Mouse (Mus musculus) common myeloid progenitor, adult 5-6 weeks (primary cell): Measurements from ENCODE around the gene Bard1. TPM values are rescaled to one million over a fixed set of nuclear protein-coding genes. Genes with fewer than 3 reads are reported as not detected.

Source experiments
- ATAC-seq: replicated peaks from 2 replicates; pipeline ENCODE4 v1.8.0; 2016; ENCODE audit warnings: low read depth, mild to moderate bottlenecking, moderate TSS enrichment, inconsistent platforms; ENCODE audit not compliant: poor library complexity, severe bottlenecking
- total RNA-seq: library from RNA; stranded (forward); fragments of 200-1000, 187-1606 nt; gene quantifications from 2 replicates; pipeline ENCODE4 v1.2.3, GENCODE M21; 2017

The Bard1 gene
- 16.5 and 20.8 TPM in 2 replicates for total RNA-seq

DNA sequence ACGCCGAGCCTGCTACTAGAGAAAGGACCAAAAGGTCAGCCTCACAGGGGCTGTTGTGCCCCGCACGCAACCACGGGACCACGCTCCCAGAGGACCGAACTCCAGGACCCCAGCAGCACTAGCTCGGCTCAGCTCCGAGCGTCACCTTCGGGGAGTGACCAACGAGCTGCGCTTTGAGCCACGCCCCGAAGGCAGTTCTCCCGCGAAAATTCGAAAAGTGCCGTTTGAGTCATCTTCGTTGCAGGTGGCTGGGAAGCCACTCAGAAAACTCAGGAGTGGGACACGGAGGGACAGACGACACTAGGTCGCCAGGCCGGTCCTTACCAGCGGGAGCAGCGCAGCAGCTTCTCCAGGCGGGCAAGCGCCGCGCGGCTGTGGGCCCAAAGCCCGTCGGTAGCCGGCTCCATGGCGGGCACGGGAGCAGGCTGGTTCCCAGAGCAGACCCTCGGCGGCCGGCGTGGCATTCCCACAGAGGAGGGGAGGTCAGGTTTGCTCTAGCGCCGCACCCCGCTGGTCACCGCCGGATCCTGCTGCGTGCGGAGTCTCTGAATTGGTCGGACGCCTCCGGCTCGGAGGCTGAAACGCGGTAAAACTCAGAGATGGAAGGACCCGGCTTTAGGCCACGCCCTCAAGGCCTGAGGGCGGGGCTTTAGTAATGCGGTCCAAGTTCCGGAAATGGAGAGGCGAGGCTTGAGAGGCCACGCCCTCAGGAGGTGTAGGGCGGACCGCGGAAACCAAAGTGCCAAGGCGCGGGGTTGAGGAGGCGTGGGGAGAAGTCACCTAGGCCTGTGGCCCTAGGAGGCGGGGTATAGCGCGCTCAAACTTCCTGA is at the start of gene Bard1:
Gene Bard1 (minus strand): TSS at position 803 of the 830 bp plus-strand sequence.
- ATAC-seq, result peak; percentile 81

DNA sequence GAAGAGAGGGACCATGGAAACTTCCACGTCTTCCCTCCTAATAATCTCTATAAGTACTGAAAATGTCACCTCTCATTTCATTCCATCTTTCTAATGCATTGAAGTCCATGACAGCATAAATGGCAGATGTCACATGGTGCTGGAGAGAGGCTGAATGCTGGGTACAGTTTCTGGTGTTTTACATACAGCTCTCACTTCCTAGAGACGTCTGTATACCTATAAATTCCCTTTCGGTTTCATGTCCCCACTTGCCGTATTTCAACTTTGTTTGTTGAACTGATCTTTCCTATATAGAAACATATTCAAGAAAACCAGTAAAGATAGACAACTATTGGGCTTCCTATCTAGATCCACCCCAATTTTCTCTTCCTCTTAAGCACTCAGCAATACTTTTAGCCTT is 24.2 kb upstream of the Bard1 start:
- ATAC-seq, result no peak

DNA sequence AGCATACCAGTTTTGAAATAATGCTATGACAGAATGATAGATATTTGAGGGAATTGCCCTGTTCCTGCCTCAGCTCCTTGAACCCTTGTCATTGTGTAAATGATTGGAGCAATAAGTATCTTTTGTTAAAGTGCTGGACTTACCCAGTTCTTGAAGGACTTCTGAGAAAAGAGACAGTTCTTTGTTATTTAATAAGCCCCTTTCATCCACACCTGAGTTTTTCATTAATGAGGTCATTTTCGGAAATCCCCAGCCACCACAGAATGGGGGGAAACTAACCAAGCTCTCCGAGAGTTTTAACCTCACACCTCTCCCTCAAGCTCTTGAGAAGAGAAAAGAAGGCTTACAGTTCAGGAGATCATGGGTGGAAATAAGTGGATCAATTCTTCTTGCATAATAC is 15.6 kb upstream of the Bard1 start:
- no peak for ATAC-seq

DNA sequence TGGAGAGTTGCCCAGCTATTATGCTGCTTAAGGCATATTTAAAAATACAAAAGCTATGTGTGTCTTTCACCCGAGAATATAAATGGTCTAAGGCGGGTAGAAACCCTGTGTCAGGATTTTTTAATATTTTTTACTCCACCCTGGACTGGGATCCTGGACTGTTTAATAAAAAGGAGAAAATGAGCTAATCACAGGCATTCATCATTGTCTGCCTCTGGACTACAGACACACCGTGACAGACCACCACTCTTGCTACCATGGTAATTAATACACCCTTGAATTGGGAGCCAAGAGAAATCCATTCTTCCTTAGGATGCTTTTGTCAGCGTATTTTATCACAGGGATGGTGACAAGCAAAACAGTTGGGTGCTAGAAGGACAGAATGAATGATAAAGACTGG is 14.3 kb upstream of the Bard1 start:
- ATAC-seq, result no peak

DNA sequence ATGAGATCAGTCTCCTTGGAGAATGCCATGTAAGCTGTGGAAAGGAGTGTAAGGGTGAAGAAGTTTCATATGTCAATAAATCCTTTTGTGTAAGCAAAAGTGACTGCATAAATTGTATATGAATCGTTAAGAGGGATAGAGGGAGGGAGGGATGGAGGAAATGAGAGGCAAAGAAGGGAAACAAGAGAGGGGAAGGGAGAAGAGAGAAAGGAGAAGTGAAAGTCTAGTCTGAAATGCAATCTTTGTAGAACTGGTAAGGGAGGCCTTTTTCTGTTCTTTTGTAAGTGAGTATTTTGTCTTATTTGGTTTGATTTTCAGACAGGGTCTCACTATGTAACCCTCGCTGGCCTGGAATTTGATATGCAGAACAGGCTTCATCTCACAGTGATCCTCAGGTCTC is 12.8 kb upstream of the Bard1 start:
- ATAC-seq, result peak; percentile 93

DNA sequence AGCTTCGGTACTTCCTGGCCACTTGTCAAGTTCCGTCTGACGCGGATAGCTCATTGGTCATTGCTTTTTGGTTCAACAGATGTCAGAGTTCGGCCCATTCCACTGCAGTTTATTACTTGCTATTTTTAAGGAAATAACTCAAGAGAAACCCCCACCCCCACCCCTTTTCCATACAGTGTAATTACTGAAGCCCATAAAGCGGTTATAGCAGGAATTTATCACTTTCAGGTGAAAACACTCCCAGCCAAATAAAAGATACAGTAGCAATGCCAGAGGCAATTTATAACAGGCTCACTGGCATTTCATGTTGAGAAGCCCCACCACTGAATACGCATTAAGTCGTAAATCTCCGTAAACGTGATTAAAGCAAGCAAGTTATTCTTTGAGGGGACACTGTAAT is 6.9 kb upstream of the Bard1 start:
- ATAC-seq, result no peak

DNA sequence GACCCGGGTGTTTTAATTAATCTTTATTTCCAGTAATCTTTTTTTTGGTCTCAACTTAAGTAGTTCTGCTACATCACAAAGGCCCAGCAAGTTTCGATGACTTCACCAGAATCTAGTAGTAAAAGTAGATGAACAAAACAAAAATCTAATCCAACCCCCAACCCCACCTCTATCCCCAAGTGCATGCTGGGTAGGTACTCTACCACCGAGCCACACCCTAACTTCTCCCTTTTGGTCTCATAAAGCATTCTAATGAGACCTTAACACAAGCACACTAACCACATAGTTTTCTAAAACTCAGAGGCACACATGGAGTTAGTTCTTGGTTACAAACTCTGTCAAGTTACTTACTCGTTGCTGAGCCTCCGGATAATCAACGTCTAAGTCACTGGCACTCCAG is 3.2 kb upstream of the Bard1 start:
- no peak for ATAC-seq

DNA sequence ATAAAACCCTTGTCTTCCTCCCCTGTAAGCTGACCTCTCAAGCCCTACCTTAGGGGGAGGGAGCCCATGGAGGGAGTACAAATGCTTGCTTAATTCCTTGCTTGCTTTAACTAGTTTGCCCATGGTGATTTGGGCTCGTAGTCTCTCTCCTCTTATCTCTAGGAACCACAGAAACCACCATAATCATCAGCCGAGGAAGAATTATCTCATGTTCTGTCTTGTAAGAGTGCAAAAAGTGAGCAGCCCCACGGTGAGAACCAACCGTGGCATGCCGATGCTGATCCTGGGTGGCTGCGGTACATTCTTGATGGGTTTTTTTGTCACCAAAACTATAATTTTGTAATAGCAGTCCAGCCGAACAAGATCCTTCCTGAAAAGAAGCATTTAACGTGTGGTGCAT is 2.8 kb upstream of the Bard1 start:
- ATAC-seq, result no peak

DNA sequence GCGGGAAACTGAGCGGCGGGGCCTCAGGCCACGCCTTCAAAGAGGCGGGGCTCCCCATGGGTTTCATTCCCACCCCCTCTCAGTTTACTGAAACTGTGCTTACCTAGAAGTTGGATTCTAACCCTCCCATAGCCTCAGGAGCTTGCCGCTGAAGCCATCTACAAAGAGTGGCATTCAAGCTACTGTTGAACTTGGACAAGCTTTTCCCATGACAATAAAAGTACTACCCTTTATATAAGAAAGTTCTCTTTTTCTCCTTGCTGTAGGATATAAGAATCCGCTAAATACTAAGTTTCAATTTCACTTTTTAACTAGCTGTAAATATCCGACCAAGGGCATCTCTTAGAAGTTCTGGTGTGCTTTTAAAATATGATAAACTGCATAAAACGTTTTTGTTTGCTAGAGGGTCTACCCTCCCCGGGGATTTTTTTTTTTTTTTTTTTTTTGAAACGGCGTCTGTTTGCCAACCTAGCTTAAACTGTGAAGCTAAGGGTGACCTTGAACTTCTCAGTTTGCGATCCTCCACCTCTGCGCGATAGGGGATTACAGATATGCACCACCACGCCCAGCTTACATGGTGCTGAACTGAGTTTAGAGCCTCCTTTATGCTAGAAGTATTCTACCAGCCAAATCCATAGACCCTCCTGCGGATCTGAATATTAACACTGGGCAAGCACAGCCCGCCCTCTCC is 373 bp upstream of the Bard1 start:
- ATAC-seq, result peak; percentile 16

DNA sequence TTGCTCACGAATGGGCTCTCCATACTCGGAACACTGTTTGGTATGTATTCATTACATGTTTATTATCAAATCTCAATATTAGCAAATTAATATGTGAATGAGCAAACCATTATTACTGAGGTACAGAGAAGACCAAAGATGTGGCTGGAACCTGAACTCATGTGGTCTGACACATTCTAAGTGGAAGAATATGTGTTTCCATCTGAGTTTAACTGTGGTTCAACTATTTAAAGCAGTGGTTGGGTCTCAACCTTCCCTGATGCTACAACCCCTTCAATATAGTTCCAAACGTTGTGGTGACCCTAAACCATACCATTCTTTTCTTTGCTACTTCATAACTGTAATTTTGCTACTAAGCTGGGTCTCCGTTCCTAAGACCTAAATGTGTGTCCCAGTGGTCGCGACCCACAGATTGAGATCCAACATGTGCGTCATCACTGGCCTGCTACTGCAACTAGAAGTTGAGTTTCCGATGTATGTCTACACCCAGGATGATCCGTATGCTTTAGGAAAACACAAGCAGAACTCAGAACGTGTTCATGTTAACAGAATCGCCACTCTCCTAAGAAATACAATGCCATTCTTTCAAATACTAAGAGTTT is 1.5 kb downstream of the Bard1 start:
- no peak for ATAC-seq

DNA sequence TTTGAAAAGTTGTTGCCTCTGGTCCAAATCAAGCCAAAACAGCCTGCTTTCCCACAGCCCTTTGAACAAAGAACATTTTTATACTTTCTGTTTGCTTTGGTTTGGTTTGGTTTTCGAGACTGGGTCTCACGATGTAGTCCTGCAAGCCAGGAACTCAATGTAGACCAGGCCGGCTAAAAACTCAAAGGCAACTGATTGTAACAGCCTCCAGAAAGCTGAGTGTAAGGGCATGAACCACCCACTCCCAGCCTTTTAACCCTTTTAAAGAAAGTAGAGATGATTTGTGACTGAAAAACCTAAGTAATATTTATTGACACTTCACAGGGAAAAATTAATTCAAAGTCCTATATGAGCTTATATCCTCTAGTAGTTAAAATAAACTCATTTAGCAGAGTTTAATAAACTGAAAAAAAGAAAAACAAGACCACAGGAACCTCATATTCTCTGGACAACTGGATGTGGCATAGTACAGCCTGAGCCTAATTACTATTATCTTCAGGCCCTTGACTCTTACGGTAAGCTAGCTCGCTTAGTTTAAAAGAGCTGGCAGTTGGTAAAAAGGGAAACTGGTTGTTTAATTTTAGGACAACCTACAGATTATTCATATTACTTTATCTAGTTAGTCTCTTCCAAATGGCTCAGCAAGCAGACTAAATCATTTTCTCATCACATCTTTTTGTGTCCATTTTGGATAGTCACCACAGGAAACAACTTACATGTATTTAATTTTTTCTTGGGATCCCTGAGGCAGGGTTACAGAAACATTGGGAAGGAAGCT is 2.2 kb downstream of the Bard1 start:
- no peak for ATAC-seq

DNA sequence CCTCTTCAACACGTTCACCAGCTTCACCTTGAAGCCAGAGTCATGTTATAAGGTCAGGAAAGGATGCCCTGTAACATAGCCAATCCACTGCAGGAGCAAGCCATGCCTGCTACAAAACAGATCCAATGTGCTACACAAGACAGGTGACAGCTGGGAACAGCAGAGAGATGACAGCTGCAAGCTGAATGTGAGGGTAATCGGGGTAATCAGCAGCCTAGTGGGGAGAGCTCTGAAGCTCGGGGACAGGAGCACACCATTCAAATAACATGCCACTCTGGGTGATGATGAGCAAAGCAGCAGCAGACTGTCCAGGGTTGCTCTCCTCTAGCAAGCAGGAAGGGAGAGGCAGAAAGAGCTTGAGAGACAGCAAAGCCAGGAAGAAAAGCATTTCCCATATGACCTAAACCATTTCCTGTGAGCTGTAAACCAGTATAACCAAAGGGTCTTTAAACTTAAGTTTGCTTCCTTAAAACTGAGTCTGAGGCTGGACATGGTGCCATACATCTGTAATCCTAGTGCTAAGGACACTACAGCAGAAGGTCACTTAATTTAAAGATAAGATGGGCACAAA is 2.9 kb downstream of the Bard1 start:
- peak; percentile 12 for ATAC-seq

DNA sequence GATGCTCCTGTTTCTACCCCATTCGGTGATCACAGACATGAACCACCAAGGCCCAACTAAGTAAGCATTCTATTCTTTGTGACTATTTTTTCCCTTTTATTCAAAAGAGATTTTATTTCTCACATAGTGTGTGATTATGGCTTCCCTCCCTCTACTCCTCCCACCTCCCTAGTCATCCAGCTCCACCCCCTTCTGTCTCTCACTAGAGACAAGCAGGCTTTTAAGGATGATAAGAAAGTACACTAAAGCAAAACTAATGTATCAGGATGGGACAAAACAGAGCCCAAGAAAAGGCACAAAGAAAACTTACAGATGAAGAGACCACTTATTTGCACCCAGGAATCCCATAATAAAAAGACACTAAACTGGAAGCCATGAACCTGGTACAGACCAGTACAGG is 6.9 kb downstream of the Bard1 start:
- no peak; the same call in 1 of the 2 replicates for ATAC-seq

DNA sequence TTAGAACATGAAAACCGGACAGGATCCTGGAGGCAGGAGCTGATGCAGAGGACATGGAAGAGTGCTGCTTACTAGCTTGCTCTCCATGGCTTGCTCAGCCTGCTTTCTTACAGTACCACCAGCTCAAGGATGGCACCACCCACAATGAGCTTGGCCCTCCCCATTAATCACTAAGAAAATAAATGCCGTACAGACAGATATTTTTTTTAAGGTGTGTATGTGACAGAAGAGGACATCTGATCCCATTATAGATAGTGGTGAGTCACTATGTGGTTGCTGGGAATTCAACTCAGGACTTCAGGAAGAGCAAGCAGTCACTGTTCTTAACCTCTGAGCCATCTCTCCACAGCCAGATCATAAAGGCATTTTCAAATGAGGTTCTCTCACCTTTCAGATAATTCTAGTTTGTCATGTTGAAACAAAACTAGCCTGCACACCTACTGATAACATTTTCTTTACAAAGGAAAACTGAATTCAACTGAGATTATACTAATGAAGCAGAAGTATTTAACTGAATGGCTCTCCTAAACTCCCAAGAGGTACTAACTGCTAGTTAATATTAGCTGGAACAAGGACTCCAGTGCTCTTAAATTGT is 7.6 kb downstream of the Bard1 start:
- ATAC-seq, result no peak

DNA sequence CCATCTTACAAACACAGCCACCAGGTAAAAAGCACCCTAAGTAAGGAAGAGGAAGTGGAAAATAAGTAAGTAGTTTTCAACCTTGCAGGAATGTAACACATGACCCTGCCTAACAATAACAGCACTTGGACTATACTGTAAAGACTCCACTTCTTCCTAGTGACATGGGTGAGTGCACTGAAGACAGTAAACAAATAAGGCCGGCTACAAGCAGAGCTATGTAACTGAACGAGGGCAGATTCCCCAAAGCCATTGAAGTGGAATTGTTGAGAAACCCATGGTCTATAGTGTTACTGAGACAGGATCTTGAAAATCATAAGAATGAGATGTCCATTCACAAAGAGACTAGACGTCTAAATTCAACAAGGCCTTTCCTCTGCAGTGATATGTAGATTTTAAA is 27.3 kb downstream of the Bard1 start:
- no peak for ATAC-seq

DNA sequence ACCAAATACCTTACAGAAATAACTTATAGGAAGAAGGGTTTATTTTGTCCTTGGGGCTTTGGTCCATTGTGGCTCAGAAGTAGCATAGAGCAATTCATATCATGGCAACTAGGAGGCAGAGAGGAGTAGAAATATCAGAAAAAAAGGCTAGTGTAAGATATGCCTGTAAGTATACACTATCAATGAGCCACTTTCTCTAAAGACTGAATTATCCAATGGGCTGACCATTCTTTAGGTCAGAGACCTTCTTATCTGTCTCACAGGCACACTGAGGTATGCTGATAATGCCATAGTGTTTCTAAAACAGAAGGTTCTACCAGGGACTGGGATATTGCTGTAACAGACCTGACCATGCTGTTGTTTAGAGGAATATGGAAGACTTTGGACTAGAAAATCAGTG is 32.2 kb downstream of the Bard1 start:
- 0 out of 2 replicates have a peak, but pooled peaks have one; percentile 36 for ATAC-seq

DNA sequence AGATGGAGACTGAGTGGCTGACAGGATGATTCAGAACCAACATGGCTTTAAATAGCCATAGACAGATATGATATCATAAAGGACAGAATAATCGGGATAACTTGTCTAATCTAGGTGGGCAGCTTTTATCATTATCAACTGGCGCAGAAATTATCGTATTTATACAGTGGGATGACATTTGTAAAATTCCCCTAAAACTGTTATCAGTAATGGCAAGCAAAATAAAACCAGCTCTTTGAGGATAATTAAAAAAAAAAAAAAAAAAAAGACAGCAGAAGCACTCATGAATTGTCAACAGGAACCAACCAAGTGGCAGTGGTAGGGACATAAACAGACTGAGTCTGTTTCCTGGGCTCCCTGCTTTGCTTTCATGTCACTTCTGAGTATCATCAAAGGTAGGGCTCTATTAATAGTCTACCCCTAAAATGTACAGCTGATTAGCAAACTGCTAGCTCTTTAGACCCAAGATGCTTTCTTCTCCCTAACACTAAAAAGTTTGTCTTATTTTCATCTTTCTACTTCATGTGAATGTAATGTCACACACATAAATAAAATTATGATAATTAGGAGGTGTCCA is 34.1 kb downstream of the Bard1 start:
- ATAC-seq, result no peak

DNA sequence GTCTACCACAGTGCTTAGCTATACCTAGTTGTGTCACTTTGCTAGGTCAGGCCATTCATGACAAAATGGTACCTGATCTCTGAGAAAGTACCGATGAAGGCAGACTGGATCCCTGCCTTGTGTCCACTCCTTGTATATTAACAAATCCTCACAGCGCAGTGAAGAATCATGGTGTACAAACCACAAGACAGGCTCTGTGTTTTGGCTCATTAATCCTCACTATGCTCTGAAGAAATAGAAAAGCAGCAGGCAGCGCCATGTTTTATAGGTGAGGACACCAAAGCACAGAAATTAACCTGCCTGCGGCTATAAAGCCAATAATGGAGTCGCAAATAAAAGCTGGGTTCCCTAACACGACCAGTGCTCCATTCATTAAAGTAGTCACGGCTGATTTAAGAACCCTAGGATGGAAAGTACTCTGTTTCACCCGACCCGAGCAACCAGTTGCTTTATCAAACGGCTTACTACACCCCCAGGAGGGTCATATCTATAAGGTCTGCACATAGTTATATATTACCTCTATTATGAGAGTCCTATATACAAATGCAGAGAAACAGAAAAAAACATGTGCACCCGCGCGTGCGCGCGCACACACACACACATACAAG is 39.0 kb downstream of the Bard1 start:
- ATAC-seq, result no peak

DNA sequence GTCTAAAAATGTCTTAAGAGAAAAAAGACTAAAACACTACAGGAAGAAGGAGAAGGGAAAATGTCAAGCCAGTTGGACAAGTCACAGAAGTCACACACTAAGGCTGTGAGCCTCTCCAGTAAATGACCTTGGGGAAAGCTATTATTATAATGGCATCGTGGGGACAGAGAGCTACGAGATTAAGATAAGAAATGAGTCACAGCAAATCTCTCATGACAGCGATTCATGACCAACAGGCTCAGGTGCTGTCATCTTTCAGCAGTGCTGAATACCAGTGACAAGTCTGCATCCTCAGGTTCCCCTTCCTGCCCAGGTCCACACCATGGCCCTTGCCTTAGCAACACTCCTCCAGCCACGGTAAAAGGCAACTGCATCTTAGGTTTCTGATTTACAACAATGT is 46.8 kb downstream of the Bard1 start:
- no peak for ATAC-seq
